Mouse (Mus musculus) midbrain, embryonic 11.5 days (tissue): ENCODE results near the gene Zmynd8. TPM values are rescaled to one million over a fixed set of nuclear protein-coding genes. Genes with fewer than 3 reads are reported as not detected.

Experiments
- ATAC-seq: fragments of 200-750 bp; cut with Nextera tagmentation; 2 replicates; pipeline ENCODE4 v1.8.0; 2017; ENCODE audit warnings: moderate TSS enrichment, moderate library complexity; ENCODE audit not compliant: low FRiP score
- DNase-seq: peaks from one replicate; pipeline ENCODE4 v3.0.0; 2015; ENCODE audit warnings: low spot score; ENCODE audit errors: missing footprints
- H3K27ac ChIP-seq: fragments of 300-500 bp; sonication (generic); 2 replicates; pipeline ENCODE4 v1.5.1; 2014; ENCODE audit warnings: low read depth, low read length
- H3K27me3 ChIP-seq: fragments of 300-500 bp; sonication (generic); 2 replicates; pipeline ENCODE4 v1.6.1; 2014; ENCODE audit warnings: mild to moderate bottlenecking, low read length, moderate library complexity, mixed read lengths; ENCODE audit not compliant: control insufficient read depth, insufficient read depth
- H3K36me3 ChIP-seq: fragments of 300-500 bp; sonication (generic); 2 replicates; pipeline ENCODE4 v1.6.1; 2014; ENCODE audit warnings: mild to moderate bottlenecking, low read length, moderate library complexity, mixed read lengths; ENCODE audit not compliant: control insufficient read depth, insufficient read depth
- H3K4me1 ChIP-seq: fragments of 300-500 bp; sonication (generic); 2 replicates; pipeline ENCODE4 v1.6.1; 2014; ENCODE audit warnings: low read length; ENCODE audit not compliant: control insufficient read depth, insufficient read depth
- H3K4me2 ChIP-seq: fragments of 300-500 bp; sonication (generic); 2 replicates; pipeline ENCODE4 v1.6.1; 2014; ENCODE audit warnings: mild to moderate bottlenecking, moderate library complexity
- H3K4me3 ChIP-seq: fragments of 300-500 bp; sonication (generic); 2 replicates; pipeline ENCODE4 v1.5.1; 2014; ENCODE audit warnings: low read depth, low read length
- H3K9ac ChIP-seq: fragments of 300-500 bp; sonication (generic); 2 replicates; pipeline ENCODE4 v1.6.1; 2014; ENCODE audit warnings: low read length
- H3K9me3 ChIP-seq: fragments of 300-500 bp; sonication (generic); 2 replicates; pipeline ENCODE4 v1.6.1; 2016; ENCODE audit warnings: low read length; ENCODE audit not compliant: control insufficient read depth
- WGBS: fragments of 180-500 bp; shearing (Covaris S2); extraction: QIAGEN DNeasy Blood & Tissue Kit; methylation state at CpG from one replicate; pipeline ENCODE4 v1.1.7; 2014; 5-methylcytosine and 5-hydroxymethylcytosine counted together
- polyA plus RNA-seq: library from polyadenylated mRNA; unstranded; fragments of >200 nt; fragmentation: Nextera tagmentation; extraction: Ambion mirVana; gene quantifications from 2 replicates; pipeline ENCODE4 v1.2.1, GENCODE M21; 2014

Zmynd8 gene
- polyA plus RNA-seq, 1 experiment from 2014 or later, result 45.6 TPM

DNA sequence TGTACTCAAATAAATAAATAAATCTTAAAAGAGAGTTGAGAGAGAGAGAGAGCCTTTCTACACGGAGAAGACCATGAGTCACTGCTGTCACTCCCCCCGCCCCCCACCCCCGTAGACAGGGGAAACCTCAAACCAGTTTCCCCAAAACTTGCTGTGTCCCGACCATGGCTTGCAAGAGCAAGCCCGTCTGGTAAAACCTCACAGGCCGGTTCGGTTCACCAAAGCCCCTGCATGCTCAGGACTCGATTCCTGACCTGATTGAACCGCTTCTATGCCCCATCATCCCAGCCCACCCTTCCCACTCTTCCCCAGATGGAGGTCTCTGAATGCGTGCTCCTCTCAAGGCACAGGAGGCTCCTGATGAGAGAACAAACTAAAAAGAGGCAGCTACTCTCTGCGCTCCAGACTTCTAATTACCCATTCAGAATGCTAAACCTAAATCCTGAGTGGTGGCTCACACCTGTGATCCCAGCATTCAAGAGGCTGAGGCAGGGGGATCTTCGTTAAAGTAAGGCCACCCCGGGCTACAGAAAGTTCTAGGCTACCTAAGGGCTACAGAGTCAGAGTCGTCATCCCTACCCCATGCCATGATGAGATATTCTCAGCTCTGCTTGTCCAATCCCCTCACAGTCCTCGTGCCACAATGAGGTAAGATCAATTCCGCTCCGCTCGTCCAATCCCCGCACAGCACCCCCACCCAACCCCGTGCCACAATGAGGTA lies 37.7 kb downstream of the Zmynd8 start:
- no peak overlapping the region for H3K4me3 ChIP-seq
- WGBS, result 93% methylated on average over 20 of the region's 20 CpGs
- H3K4me1 ChIP-seq, result peaks cover 44% of the 10 kb centered on the region
- no peak overlapping the region for H3K4me2 ChIP-seq
- no peak for ATAC-seq
- no peaks in the 10 kb centered on the region for H3K9me3 ChIP-seq
- H3K27me3 ChIP-seq, result no peaks in the 10 kb centered on the region
- DNase-seq, result no peak
- peaks cover 3% of the 10 kb centered on the region; the same call in 1 of the 2 replicates for H3K36me3 ChIP-seq
- no peak overlapping the region for H3K9ac ChIP-seq
- H3K27ac ChIP-seq, result no peak overlapping the region

DNA sequence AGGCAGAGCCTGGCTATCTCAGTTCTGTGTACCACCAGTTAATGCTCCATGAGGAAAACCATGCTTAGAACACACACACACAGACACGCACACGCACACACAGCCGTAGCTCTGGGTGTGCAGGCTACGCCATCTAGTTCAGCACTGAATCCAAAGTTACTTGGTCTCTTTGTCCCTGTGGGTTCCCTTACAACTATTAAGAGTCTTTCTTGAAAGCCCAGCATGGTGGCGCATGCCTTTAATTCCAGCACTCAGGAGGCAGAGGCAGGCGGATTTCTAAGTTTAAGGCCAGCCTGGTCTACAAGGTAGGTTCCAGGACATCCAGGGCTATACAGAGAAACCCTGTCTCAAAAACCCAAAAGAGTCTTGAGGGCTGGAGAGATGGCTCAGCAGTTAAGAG lies 38.4 kb downstream of the Zmynd8 start:
- WGBS, result 93% methylated on average over 6 of the region's 6 CpGs
- H3K9ac ChIP-seq, result no peak overlapping the region
- peaks cover 3% of the 10 kb centered on the region; the same call in 1 of the 2 replicates for H3K36me3 ChIP-seq
- DNase-seq, result no peak
- no peak for ATAC-seq
- H3K4me3 ChIP-seq, result no peak overlapping the region
- H3K4me1 ChIP-seq, result peaks cover 45% of the 10 kb centered on the region
- H3K27me3 ChIP-seq, result no peaks in the 10 kb centered on the region
- no peak overlapping the region for H3K4me2 ChIP-seq
- H3K27ac ChIP-seq, result no peak overlapping the region
- no peaks in the 10 kb centered on the region for H3K9me3 ChIP-seq

DNA sequence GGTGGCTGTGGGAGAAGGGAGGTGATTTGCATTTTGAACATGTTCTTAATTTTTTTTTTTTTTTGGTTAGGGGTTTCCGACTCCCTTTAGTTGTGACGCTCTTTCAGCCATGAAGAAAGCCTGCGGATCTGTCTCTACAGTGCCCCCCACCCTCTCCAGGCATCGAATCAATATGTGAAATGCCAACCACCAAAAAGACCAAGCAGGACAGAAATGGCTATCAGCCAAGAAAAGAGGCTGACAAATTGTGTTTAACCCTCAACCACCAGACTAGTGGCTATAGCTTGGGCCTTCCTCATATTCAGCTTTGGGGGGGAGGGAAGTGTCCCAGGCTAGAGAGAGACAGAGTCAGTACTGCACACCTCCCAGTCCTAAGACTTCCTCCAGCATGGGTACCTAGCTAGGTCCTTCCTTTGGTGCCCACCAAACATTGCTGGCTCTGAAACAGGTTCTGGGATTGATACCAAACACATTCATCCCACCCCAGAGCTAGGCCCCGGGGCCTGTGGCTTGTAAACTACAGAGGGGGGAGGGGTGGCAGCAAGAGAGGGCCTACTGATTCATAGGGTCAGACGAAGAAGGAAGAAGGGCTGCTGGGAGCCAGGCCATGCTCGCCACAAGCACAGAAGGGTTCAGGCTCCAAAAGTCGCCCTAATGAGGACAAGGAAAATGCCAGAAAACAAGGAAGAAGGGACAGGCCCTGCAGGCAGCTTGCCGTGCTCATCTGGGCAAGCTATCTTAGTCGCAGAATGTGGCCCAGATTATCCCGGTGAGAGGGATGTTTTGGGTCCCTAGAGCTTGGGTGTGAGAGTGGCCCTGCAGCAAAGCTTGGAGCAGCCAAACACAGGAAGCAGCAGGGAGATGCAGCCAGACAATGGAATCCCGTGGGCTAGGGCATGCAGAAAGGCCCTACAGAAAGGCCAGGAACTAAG lies 40.1 kb downstream of the Zmynd8 start:
- H3K4me3 ChIP-seq, result no peak overlapping the region
- H3K27me3 ChIP-seq, result no peaks in the 10 kb centered on the region
- H3K4me1 ChIP-seq, result peaks cover 53% of the 10 kb centered on the region
- H3K4me2 ChIP-seq, result peak overlapping the region; percentile 30; the same call in 1 of the 2 replicates
- peaks cover 3% of the 10 kb centered on the region; the same call in 1 of the 2 replicates for H3K36me3 ChIP-seq
- no peaks in the 10 kb centered on the region for H3K9me3 ChIP-seq
- peak overlapping the region; percentile 61 for H3K9ac ChIP-seq
- peak overlapping the region; percentile 83 for H3K27ac ChIP-seq
- ATAC-seq (0 out of 2 replicates have a peak, but pooled peaks have one; percentile 45), DNase-seq (no peak)
- whole genome bisulfite sequencing, result 15% methylated on average over 12 of the region's 12 CpGs

DNA sequence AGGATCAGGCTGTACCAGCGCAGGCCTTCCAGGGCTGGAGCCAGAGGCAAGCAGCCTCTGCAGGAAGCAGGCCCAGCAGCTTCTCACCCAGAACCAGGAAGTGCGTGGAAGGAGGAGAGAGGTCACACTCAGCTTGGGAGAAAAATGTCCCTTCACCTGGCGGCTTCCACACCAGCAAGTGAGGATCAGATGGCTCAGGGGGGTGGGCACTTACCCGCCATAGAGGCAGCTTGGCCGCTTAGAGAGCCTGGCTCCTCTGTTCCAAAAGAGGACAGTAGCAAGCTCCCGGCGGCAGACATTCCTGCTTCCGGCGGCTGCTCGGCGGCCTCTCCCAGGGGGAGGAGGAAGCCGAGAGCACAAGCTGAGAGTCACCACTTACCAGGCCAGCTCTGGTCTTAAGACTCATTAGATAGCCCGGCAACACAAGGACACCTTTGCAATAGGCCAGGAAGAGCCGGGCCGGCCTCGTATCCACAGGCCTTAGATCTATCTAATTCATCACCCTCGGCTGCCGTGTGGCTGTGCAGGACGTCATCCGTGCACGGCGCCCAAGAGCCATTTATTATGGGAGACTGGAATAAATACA lies 40.9 kb downstream of the Zmynd8 start:
- DNase-seq, result peak; percentile 94
- Histone ChIP-seq H3K27ac (peak overlapping the region; percentile 83), H3K9ac (peak overlapping the region; percentile 41), H3K27me3 (no peaks in the 10 kb centered on the region), H3K36me3 (peaks cover 3% of the 10 kb centered on the region; the same call in 1 of the 2 replicates), H3K4me3 (no peak overlapping the region), H3K4me2 (peak overlapping the region; percentile 30; the same call in 1 of the 2 replicates), H3K9me3 (no peaks in the 10 kb centered on the region), H3K4me1 (peaks cover 53% of the 10 kb centered on the region)
- peak; percentile 15; the same call in 1 of the 2 replicates for ATAC-seq
- WGBS, result 4% methylated on average over 22 of the region's 22 CpGs

DNA sequence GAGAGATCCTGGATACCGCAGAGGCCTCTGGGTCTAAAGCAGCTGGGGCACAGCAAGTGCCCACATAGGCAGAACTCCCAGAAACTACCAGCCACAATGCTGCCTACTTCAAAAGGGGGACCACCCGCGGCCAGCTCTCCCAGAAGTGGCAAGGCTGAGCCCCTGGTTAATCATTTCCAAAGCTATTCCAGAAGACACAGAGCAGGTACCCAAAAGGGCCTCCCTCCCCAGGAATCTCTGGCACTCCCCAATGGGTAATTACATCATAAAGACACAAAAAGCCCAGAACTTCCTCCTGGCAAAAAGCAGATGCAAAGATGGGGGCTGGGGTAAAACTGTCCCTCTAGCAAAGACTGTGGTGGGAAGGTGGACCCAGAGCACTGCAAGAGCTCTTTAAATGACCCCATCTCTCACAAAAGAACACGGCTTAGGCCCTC lies 41.4 kb downstream of the Zmynd8 start:
- Histone ChIP-seq H3K9ac (peak overlapping the region; percentile 41), H3K4me1 (peaks cover 53% of the 10 kb centered on the region), H3K4me2 (peak overlapping the region; percentile 30; the same call in 1 of the 2 replicates), H3K4me3 (no peak overlapping the region), H3K9me3 (no peaks in the 10 kb centered on the region), H3K27ac (peak overlapping the region; percentile 83), H3K27me3 (no peaks in the 10 kb centered on the region), H3K36me3 (peaks cover 3% of the 10 kb centered on the region; the same call in 1 of the 2 replicates)
- ATAC-seq, result no peak
- DNase-seq, result no peak
- WGBS, result 12% methylated on average over 4 of the region's 4 CpGs

DNA sequence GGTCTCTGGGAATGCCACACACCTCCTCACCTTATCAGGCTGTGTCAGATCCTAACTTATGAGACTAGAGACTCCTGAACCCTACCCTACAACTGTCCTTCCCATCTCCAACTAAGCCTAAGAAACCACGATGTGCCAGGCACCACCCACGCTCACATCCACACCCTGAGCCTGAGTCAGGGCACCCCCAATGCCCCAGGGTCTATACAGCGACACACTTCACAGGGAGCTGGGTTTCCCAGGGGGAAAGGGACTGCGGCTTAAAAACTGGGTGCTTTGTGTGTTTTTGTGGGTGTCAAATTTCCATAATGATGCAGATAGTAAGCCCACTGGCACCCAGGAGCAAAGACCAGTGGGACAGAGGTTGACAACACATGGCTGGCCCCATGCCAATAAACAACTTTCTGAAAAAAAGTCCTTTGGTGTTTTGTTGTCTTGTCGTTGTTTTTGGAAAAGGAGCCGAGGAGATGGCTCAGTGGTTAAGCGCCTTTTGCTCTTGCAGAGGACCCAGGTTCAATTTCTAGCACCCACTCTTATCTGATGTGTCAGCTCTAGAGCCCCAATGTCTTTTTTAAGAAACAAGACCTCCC lies 42.1 kb downstream of the Zmynd8 start:
- Histone ChIP-seq H3K36me3 (peaks cover 3% of the 10 kb centered on the region; the same call in 1 of the 2 replicates), H3K27me3 (no peaks in the 10 kb centered on the region), H3K4me3 (no peak overlapping the region), H3K9ac (no peak overlapping the region), H3K4me1 (peaks cover 49% of the 10 kb centered on the region), H3K9me3 (no peaks in the 10 kb centered on the region), H3K27ac (no peak overlapping the region), H3K4me2 (no peak overlapping the region)
- 81% methylated on average over 7 of the region's 7 CpGs for WGBS
- no peak for ATAC-seq
- no peak for DNase-seq

DNA sequence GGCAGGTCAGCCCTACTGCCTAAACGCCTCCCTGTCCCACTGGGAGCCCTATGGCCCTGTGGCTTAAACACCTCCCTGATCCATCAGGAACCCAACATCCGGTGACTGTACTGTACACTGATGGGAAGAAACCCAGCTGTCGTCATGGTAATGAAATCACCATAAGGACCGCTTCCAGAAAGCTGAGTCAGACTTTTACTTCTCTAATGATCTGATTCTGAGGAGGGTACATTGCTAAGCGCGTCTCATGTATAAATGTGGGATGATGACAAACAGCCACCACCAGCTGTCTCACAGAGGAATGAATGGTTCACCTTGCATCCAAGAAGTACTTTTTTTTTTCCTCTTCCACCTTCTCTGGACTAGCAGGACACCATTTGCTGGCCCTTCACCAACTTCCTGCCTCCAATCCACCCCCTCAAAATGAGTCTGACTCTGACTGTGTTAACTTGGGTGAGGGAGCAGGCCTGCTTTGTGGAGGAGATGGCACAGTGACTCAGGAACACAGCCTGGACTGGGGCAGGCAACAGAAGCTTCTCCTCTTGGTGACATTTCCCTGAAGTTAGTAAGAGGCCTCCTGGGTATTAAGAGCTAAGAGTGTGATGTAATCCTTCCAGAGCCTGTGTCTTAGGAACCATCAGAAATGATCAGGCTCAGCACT lies 43.0 kb downstream of the Zmynd8 start:
- WGBS, result 88% methylated on average over 6 of the region's 6 CpGs
- Histone ChIP-seq H3K4me1 (peaks cover 49% of the 10 kb centered on the region), H3K27ac (no peak overlapping the region)

More for the DNA sequence above, 43.0 kb downstream of the Zmynd8 start:
- DNase-seq, result no peak
- H3K9me3 ChIP-seq, result no peaks in the 10 kb centered on the region
- no peaks in the 10 kb centered on the region; the same call in 1 of the 2 replicates for H3K36me3 ChIP-seq
- H3K27me3 ChIP-seq, result no peaks in the 10 kb centered on the region
- H3K9ac ChIP-seq, result no peak overlapping the region
- H3K4me3 ChIP-seq, result no peak overlapping the region
- no peak overlapping the region for H3K4me2 ChIP-seq
- ATAC-seq, result no peak
